Mouse (Mus musculus): ENCODE data around the gene Ndufa13.

Gene Ndufa13

DNA sequence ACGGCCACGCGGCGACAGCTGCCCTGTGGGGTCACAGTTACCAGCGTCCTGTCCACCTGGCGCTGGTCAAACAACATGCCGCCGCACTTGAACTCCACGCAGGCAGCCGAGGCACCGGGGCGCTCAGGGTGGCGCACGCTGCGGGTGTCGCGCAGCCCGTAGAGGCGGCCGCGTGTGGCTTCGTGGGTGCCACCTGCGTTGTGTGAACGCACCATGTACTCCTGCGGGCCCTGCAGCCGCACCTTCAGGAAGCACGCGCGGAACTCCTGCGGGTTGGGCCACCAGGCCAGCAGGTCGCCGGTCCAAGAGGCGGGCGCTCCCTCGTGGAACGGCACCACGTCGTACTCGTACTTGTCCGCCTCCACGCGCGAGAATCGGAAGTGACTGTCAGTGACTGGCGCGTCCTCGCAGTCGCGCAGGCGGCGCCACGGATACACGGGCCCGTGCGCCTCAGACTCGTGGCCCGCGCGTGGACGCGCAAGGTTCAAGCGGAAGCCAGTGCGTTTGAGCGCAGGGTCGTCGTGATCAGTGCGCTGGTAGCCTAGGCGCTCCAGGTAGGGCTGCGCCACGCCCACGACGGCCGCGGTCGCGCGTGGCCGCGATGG lies 21.0 kb downstream of the Ndufa13 start:
- DNase-seq (ENCODE audit: low spot score in 2 of 2), result no peak

DNA sequence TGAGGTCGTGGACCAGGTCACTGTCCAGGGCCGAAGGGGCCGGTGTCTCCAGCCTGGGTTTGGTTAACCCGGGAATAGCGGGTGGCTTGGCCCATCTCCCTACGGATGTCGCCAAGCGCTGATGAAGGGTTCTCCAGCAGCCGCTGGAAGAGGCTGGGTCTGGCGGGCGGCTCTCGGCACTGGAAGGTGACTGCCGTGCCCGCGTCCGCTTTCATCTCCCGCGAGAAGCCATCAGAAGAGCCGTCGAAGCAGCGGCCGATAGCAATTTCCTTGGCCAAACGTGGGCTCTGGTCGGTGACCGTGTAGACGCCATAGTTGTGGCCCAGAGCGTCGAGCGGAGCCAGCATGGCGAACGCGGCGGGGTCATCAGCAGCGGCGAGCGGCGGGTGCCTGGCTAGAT lies 21.5 kb downstream of the Ndufa13 start:
- no peak for DNase-seq (ENCODE audit: low spot score in 2 of 2)

DNA sequence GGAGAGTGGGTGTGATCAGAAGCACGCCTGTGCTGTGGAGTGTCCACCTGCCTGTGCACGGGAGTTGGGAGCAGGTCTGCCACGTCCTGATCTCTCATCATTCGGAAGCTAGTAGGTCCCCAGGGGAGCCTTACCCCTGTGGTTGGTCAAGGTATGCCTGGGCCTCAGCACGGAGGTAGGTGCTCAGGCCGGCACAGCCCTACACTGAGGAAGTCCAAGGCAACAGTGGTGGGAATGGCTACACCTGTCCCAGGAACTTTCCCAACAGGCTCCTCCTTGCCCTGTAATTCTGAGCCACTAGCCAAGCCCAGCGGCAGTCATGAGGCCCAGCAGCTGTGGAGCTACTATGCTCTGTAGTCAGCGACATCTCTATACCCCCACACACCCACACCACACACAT lies 22.7 kb downstream of the Ndufa13 start:
- DNase-seq (ENCODE audit: low spot score in 2 of 2), result no peak

DNA sequence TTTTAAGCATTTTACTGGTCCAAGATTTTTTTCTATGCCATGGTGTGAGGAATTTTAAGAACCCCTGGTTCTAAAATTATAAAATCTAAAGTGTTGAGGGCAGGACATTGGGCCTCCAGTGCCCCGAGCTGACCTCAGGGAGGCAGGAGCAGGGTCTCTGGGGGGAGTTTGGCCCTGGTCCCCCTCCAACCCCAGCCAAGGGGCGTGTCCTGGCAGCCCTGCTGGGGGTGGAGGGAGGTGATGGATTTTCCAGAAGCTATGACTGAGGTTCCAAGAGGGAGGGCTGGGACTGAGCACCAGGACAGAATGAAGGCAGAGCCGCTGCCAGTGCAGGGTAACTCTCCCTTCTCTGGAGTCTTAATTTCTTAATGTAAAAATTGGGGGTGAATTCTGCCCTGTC lies 24.4 kb downstream of the Ndufa13 start:
- DNase-seq (ENCODE audit: low spot score in 2 of 2), result no peak

DNA sequence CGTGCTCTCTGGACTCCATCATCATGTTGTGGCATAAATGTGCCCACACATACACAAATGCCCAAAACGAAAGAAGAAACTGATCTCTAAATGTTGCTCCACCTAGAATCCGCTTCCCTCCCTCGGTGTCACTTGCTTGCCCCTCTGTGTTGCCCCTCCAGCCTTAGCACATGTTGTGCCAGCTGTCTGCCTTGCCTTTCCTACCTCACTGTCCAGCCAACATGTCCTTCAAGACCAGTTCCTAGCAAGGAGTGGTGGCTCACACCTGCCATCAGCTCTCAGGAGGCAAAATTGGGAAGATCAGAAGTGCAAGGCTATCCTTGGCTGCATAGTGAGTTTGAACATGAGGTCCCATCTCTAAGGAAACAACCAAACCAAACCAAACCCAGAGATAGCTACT lies 25.0 kb downstream of the Ndufa13 start:
- DNase-seq (ENCODE audit: low spot score in 2 of 2), result no peak

DNA sequence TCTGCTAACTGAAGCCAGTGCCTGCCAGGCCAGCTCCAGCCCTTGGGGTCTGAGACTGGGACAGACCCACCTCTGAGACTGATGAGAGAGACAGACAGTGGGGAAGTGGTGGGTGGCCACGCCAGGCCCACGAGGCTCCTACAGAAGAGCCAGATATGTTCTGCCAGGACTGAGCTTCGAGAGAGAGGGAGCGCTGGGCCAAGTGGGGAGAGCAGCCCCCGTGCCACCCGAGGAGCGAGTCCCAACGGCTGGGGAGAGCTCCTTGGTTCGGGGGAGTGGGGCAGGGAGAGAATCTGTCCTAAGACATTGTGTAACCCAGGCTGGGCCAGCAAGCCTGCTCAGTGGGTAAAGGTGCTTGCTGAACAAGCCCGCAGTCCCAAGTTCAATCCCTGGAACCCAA lies 25.4 kb downstream of the Ndufa13 start:
- DNase-seq (ENCODE audit: low spot score in 2 of 2), result no peak

DNA sequence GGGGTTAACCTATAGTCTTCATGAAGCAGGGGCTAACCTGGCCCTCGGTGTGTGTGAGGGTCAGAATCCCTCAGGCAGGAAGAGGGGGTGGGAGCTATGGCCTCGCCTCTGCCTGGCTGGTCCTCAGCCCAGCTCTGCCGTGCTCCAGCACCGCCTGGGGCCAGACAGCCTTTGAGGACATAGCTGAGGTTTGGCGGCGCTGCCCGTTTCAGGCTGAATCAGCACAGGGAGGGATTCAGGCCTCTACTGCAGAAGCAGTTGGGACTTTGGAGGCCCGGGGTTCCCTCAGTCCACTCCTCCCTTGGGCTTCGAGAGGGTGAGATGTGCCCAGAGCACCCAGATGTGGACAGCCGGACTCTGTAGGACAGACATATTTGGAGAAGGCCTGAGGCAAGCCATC lies 26.3 kb downstream of the Ndufa13 start:
- no peak for DNase-seq (ENCODE audit: low spot score in 2 of 2)

DNA sequence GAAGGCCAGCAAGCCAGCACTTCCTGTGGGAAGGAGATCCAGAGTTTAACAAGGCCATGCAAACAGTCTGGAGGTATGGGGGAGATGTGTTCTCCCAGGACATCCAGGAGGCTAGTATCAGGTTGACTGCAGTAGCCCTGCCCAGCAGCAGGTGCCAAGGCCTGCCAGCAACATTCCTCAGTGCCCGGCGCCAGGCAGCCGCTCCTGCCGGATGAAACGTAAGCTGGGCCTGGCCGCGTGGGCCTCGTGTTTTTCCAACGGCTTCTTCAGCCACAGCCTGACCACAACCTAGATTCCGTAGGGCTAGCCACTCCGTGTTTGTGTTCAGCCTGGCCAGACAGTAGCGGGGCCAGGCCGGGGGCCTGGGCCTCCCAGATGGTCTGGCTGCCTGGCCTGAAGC lies 27.7 kb downstream of the Ndufa13 start:
- no peak for DNase-seq (ENCODE audit: low spot score in 2 of 2)

DNA sequence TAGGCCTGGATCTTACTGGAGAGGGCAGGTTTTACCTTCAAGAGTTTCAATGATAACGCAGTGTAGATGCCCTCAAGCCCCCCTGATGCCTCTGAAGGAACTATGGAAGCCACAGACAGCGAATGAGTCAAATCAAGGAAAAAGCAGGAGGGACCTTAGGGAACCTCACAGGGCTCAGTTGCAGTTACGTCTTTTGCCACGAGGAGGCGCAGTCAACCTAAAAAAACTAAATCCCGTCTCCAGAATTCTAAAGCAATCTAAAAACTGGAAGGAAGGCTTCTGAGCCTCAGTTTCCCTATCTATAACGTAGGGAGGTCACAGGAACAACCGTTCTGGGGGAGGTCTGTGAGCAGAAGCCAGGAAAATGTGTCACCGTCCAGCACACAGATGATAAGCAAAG lies 28.2 kb downstream of the Ndufa13 start:
- peak in 1 of 2 experiments; percentile 57 for DNase-seq (ENCODE audit: low spot score in 2 of 2)

DNA sequence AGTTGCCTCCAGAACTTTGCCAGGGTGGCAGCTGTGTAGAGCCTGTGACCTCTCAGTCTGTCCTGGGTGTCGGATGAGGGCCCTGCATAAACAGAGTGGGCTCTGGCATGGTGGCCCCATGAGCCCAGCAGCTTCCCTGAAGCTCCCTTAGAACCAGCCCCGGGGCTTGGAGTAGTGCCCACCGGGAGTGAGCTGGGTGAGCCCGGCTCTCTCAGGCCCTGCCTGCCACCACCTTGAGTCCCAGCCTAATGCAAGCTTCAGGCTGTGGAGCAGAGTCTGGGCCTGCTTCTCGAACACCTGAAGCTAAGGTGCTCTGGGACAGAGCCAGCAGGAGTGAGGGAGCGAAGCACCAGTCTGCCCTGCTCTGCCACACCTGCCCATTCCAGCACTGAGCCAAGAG lies 31.5 kb downstream of the Ndufa13 start:
- DNase-seq (ENCODE audit: low spot score in 2 of 2), result no peak

DNA sequence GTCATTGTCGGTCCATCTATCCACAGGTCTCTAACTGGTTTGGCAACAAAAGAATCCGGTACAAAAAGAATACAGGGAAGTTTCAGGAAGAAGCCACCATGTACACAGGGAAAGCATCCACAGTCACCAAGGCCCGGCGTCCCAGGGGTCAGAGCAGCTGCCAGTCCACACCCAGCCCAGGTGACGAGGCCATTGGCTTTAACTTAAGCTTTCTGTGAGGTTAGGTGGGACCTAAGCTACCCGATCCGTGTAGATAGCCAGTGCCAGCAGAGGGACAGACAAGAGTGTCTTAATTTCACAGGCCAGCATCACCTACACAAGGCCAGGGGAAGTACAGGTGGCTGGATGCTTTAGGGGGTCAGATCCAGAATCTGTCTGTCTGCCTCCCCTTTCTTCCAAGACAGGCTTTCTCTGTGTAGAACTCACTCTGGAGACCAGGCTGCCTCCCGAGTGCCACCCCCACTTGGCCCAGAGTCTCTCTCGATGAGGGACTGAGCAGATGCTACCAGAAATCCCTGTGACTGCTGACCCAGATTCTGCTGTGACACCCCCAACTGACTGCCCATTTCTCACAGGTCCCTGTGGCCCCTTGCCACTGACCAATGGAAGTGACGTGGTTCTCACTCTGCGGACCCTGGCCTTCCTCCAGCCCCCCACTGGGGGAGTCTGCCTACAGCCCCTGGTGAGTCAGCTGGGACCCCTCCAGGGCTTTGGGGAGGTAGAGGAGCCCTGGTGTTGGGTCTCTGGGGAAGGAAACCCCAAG lies 32.2 kb downstream of the Ndufa13 start:
- DNase-seq (ENCODE audit: low spot score in 2 of 2), result no peak

DNA sequence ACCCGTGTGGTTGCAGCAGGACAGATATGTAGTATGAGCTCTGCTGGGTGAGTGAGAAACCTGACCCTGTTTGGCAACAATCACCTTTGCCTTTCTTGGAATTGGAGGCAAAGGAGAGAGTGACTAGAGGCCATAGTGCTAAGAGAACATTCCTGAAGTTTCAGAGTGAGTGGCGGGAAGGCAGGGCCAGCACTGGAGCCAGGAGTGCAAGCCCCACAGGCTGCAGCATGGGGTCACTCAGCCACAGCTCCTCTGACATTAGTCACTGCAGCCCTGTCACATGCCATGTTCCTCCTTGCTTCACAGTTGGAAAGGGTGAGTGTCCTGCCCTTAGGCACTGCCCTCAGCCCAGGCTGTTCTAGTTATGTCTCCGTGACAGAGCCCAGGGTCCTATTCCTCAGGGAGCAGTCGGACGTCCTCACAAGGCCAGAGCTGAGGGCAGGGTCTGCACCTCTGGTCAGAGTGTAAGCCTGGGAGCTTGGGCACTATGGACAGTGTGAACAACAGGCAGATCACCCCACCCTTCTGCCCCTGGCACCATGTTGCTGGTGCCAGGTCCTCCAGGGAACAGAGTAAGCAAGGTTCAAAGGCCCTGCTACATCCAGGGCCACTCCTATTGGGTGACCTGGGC lies 34.5 kb downstream of the Ndufa13 start:
- DNase-seq (ENCODE audit: low spot score in 2 of 2), result no peak

DNA sequence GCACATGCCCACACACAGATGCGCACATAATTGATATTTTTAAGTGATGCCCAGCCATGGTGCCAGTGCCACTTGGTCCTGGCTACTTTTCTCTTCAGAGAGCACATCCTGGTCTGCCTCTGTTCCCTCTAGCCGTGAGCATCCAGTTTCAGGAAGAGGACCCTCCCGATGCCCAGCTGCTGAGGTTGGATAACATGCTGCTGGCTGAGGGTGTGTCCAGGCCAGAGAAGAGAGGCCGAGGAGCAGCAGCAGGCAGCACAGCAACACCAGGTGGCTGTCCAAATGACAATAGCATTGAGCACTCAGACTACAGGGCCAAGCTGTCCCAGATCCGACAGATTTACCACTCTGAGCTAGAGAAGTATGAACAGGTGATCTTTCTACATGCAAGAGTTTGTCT lies 38.2 kb downstream of the Ndufa13 start:
- no peak for DNase-seq (ENCODE audit: low spot score in 2 of 2)

DNA sequence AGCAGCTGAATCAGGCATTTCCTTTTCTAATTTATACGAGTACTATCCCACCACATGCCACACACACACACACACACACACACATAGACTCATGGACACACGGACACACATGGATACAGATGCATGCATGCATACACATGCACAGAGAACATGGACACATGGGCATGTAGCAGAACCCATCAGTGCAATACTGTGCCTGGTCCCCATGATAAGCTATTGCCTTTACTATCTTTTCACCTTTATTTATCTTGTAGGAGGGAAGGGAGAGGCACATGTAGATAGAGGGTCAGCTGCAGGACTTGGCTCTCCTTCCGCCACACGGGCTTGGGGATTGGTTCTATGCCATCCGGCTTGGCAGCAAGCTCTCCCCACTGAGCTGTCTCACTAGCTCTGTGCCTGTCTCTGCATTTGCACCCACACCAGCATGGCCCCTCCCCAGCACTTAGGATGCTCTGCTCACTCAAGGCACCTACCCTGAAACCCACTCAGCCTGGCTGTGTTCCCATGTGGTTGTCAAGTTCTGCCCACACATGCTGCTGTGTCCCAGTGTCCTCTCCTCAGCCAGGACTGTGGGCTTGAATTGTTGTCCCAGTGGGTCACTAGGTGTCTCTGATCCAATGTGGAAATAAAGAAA lies 38.9 kb downstream of the Ndufa13 start:
- no peak for DNase-seq (ENCODE audit: low spot score in 2 of 2)

DNA sequence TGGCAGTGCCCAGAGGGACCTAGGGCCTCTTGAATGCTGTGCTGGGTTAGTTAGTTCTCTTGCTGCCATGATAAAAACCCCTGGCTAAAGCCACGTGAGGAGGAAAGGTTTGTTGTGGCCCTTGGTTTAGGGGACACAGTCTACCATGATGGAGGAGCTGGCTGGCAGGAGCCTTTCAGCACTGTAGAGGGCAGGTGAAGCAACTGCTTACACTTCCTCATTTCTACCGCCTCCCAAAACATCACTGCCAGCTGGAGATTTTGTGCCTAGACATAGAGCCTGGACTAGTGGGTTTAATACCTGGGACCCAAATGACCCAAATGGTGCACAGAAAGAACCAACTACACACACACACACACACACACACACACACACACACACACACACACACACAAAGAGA lies 41.1 kb downstream of the Ndufa13 start:
- no peak for DNase-seq (ENCODE audit: low spot score in 2 of 2)

DNA sequence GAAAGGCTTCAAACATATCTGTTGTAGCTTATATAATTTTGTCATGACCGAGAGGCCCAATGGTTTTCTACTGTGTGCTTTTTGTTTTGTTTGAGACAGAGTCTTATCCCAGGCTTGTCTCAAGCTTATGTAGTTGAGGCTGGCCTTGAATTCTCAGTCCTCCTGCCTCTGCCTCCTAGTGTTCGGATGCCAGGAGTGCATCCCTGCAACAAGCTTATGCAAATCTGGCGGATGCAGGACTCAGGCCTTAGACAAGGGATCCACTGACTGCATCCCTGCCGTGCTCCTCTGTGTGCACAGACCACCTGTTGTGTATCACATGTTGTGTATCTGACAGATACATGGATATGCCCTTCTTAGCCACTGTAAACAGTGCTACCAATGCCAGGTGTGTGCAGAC lies 41.6 kb downstream of the Ndufa13 start:
- DNase-seq (ENCODE audit: low spot score in 2 of 2), result no peak

DNA sequence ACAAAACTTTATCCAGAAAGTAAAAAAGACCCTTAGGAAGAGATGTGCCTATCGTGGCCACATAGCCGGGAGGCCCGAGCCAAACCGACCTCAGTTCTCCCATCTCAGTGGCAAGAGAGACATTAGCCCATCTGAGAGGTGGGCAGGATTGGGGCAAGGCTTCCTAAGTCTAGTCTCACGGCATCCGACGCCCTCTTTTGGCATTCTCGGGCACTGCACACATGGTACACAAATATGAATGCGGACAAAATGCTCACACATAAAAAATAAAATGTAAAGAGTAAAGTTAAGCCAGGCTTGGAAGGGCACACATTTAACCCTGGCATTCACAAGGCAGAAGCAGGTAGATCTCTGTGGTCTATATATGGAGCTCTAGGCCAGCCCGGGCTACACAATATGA lies 48.5 kb downstream of the Ndufa13 start:
- DNase-seq (ENCODE audit: low spot score in 2 of 2), result no peak

DNA sequence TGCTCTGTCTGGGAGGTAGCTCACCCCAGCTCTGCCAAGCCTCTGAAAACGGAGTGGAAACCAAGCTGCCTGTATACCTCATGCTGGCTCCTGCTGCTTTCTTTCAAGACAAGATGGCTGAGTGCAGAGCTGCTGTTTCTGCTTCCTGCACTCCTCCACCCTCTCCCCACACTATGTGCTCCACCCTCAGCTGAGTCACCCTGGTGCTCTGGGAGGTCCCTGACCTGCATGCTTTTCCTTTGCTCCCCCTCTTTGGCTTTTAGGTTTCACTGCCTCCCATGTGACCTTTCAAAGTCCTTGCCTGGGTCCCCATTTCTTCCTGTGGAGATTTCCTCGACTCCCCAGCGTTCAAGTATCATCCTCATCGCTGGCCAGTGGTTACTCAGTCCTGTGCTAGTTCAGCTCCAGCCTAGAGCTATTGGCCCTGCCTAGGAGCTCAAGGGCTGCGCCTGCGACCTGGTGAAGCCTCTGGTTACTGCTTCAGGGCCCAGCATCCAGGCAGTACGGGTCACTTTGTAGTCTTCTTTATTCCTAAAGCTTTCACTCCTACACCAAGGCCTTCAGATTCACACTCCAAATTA lies 51.3 kb downstream of the Ndufa13 start:
- no peak for DNase-seq (ENCODE audit: low spot score in 2 of 2)

DNA sequence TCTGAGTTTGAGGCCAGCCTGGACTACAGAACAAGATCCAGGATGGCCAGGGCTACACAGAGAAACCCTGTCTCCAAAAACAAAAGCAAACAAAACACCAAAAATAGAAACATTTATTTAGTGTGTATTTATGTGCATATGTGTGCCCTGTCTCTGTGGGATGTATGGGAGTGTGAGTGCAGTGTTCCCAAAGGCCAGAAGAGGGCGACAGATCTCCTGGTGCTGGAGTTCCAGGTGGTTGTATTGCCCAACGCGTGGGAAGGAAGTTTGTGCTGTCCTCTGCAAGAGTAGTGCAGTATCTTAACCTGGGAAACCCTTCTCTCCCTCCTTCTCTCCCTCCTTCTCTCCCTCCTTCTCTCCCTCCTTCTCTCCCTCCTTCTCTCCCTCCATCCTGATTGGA lies 52.5 kb downstream of the Ndufa13 start:
- DNase-seq (ENCODE audit: low spot score in 2 of 2), result no peak

DNA sequence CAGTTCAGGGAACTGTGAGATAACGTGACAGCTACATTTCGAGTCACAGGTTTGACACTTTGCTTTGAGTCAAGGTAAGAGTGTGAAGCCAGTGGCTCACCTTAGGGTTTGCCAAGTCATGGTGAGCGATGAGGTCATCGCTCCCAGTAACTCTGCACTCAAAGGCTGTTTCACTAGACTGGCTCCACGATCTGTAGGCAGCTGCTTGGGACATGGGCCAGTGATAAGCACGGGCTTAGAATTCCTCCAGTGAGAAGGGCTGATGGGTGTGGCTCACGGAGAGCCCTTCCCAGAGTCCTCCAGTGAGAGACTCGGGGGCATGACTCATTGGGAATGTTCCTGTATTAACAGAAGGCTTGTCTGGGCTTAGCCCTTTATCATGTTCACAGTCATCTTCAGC lies 53.4 kb downstream of the Ndufa13 start:
- DNase-seq (ENCODE audit: low spot score in 2 of 2), result no peak

DNA sequence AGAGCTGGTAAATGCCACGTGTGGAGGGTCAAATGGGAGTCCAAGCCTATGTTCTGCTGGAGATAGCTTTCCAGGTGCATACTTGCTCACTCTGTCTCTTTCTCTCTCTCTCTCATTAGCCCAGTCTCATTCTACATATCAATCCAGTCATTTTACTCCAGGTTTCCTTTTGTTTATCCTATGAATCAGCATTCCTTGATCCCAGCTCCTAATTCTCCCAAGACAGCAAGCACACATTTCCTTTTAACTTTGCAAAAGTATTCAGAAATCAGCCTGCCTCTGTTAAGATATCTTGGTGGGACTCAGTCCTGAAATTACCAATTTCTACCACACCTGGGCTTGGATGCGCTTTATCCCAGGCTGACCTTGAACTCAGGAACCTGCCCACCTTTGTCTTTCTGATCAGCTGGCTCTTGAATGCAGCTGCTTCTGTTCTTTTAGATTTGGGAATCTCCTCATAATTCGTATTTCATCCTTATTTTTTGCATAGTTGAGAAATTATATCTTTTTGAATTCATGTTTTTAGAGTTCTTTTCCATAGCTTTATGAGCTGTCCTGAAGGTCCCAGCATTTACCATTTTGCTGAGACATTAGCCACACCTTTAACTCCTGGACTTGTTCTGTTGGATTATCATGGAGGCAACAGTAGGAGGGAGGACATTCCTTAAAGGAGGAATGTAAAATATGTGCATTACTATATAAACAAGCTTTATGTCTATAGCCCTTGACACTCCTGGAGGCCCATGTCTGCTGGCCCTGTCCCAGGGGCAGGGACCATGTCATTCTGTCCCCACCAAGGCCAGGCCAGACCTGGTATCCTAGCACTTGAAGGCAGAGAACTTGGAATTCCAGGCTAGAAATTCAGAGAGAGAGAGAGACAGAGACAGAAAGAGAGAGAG lies 54.9 kb downstream of the Ndufa13 start:
- DNase-seq (ENCODE audit: low spot score in 2 of 2), result no peak

Data from natural killer cell, adult 2 months (primary cell).